ENCODE assay signal across 31 mouse cellular contexts in genomic region chr10:33733241-33733640, GRCm38 (mm10). TPM values are rescaled to one million over a fixed set of nuclear protein-coding genes. Genes with fewer than 3 reads are reported as not detected.
DNase-seq lines count a peak whose midpoint lies in the region; ATAC-seq lines count a peak whose summit lies in the region.
"Had no signal": no experiment of that assay in that cellular context is flagged by ENCODE, and none has a peak within 500 bp of the region (broad histone marks: within the 10 kb centered on the region; RNA-seq: fewer than 3 reads in every experiment).

No protein-coding gene starts in this region.

- no peaks in the 10 kb centered on the region for H3K27me3 ChIP-seq in forebrain, embryonic 15.5 days
- H3K27me3 ChIP-seq: embryonic facial prominence, embryonic 12.5 days; embryonic facial prominence, embryonic 15.5 days; heart, embryonic 13.5 days; hindbrain, embryonic 12.5 days; hindbrain, embryonic 15.5 days had no signal

- H3K9me3 ChIP-seq in forebrain, embryonic 15.5 days: no peaks in the 10 kb centered on the region
- H3K9me3 ChIP-seq: embryonic facial prominence, embryonic 12.5 days; embryonic facial prominence, embryonic 15.5 days; heart, embryonic 10.5 days; hindbrain, embryonic 12.5 days; hindbrain, embryonic 15.5 days had no signal

- peak; percentile 97 for ATAC-seq in forebrain, embryonic 15.5 days (replicated peaks)
- ATAC-seq: CD4-positive, CD25-positive, alpha-beta regulatory T cell, adult 4 months; intestine, embryonic 16.5 days had no signal

- H3K4me1 ChIP-seq in forebrain, embryonic 15.5 days: no peaks in the 10 kb centered on the region
- H3K4me1 ChIP-seq: embryonic facial prominence, embryonic 12.5 days; embryonic facial prominence, embryonic 15.5 days; heart, embryonic 10.5 days; heart, embryonic 13.5 days; hindbrain, embryonic 12.5 days; hindbrain, embryonic 15.5 days had no signal

- intact Hi-C loops in heart, postnatal 14 days (cut with DNase I): no loop called here

- no peak overlapping the region for H3K4me3 ChIP-seq in forebrain, embryonic 15.5 days
- H3K4me3 ChIP-seq: embryonic facial prominence, embryonic 12.5 days; embryonic facial prominence, embryonic 15.5 days; heart, adult 2 months; heart, embryonic 10.5 days; heart, embryonic 13.5 days; hindbrain, embryonic 12.5 days; hindbrain, embryonic 15.5 days had no signal

- H3K27ac ChIP-seq in forebrain, embryonic 15.5 days (replicated peaks): no peak overlapping the region
- H3K27ac ChIP-seq: embryonic facial prominence, embryonic 12.5 days; embryonic facial prominence, embryonic 15.5 days; heart, adult 2 months; heart, embryonic 10.5 days; heart, embryonic 13.5 days; hindbrain, embryonic 12.5 days; hindbrain, embryonic 15.5 days had no signal

- H3K36me3 ChIP-seq in forebrain, embryonic 15.5 days: no peaks in the 10 kb centered on the region
- H3K36me3 ChIP-seq: embryonic facial prominence, embryonic 12.5 days; embryonic facial prominence, embryonic 15.5 days; heart, embryonic 10.5 days; heart, embryonic 13.5 days; hindbrain, embryonic 12.5 days; hindbrain, embryonic 15.5 days had no signal

- H3K9ac ChIP-seq in forebrain, embryonic 15.5 days (replicated peaks): no peak overlapping the region
- H3K9ac ChIP-seq: embryonic facial prominence, embryonic 12.5 days; embryonic facial prominence, embryonic 15.5 days; heart, embryonic 13.5 days; hindbrain, embryonic 12.5 days; hindbrain, embryonic 15.5 days had no signal

- H3K4me2 ChIP-seq in forebrain, embryonic 15.5 days (replicated peaks): no peak overlapping the region
- H3K4me2 ChIP-seq: embryonic facial prominence, embryonic 12.5 days; embryonic facial prominence, embryonic 15.5 days; heart, embryonic 13.5 days; hindbrain, embryonic 12.5 days; hindbrain, embryonic 15.5 days had no signal

- DNase-seq in heart, adult 11 months: peak; percentile 31
- DNase-seq in heart, postnatal 14 days: no peak
- peak; percentile 45 for DNase-seq in brain, embryonic 18.5 days (ENCODE audit: low read depth, low spot score)
- DNase-seq in frontal cortex, postnatal 10 days (ENCODE audit: low spot score in 2 of 2): no peak
- no peak for DNase-seq in embryo, embryonic 9.5 days (ENCODE audit: extremely low spot score)
- DNase-seq: adrenal gland, adult 2 months; adrenal gland, postnatal 14 days; cerebellum, adult 18-20 months; cerebellum, adult 9-10 months; cerebellum, postnatal 14 days; gastrocnemius, postnatal 25 days; heart, adult 2 months; kidney, adult 18-20 months; kidney, adult 9 months had no signal

RNA-seq across cellular contexts. Expression of gene Sult3a2, which starts 53.3 kb away (rescaled TPM):
- not detected for total RNA-seq in heart, postnatal 14 days (2021)
- not detected in 2 replicates for polyA plus RNA-seq in forebrain, embryonic 15.5 days (2015; fragmentation: Nextera tagmentation; extraction: Ambion mirVana)
- total RNA-seq: adrenal gland, postnatal 14 days; adrenal gland, postnatal 4 days; gastrocnemius, adult 8-10 months; gastrocnemius, postnatal 25 days; heart, adult 2 months; heart, postnatal 25 days; hematopoietic stem cell, adult 5-6 weeks; MEL had no signal
- polyA plus RNA-seq: adrenal gland, adult 2 months; C2C12; CD4-positive, CD25-positive, alpha-beta regulatory T cell, adult 4 months; embryonic facial prominence, embryonic 12.5 days; embryonic facial prominence, embryonic 15.5 days; gonadal fat pad, adult 2 months; heart, adult 2 months; heart, embryonic 10.5 days; heart, embryonic 13.5 days; heart, embryonic 16.5 days; hindbrain, embryonic 12.5 days; hindbrain, embryonic 15.5 days; intestine, embryonic 16.5 days had no signal

Comparison
In these comparisons a context has a peak if more than half of its experiments do, and no peak if none do; other contexts are left out.
1. DNase-seq: peak in heart, adult 11 months (single experiment) and brain, embryonic 18.5 days (single experiment); none in heart, postnatal 14 days (0 of 2), frontal cortex, postnatal 10 days (0 of 2) and embryo, embryonic 9.5 days (single experiment).